21 mouse cellular contexts compared by ENCODE assay signal in the genomic region with DNA sequence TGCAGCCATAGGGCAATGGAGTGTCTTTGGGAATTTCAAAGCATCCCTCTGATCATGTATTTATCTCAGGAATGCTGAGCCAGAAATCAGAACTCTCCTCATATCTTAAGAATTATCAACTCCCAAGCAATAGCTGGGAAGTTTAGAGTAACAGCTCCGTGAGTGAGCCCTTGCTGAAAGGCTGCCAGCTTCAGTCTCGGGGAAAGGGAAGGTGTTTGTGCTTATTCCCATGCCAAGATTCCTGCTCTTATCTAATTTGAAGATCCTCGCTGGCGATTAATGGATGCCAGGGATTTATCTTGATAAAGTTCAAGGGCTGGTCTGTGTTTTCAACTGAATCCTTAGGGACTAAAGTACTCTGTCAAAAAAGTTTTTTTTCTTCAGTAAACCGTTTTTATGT.
DNase-seq lines count a peak whose midpoint lies in the region; ATAC-seq lines count a peak whose summit lies in the region.
"Had no signal": no experiment of that assay in that cellular context is flagged by ENCODE, and none has a peak within 500 bp of the region (broad histone marks: within the 10 kb centered on the region; RNA-seq: fewer than 3 reads in every experiment).

No protein-coding gene starts in this region.

- H3K9me3 ChIP-seq in kidney, embryonic 16.5 days (ENCODE audit: low read length) = no peaks in the 10 kb centered on the region
- H3K9me3 ChIP-seq: forebrain, embryonic 13.5 days; heart, embryonic 13.5 days; limb, embryonic 15.5 days; midbrain, embryonic 13.5 days; neural tube, embryonic 12.5 days; stomach, embryonic 15.5 days had no signal

- peak; percentile 14 for DNase-seq in kidney, adult 9 months
- DNase-seq in adrenal gland, adult (ENCODE audit: inconsistent age in 2 of 2, low spot score in 1 of 2) = peak; percentile 67 to 86
- peak; percentile 55 to 64 for DNase-seq in adrenal gland, postnatal 36 days
- peak; percentile 2 for DNase-seq in telencephalon, adult 2 months (ENCODE audit: low read depth, low spot score)
- DNase-seq in spleen, postnatal 36 days (ENCODE audit: low spot score in 2 of 2) = no peak
- DNase-seq in testis, postnatal 10 days (ENCODE audit: low spot score) = no peak
- DNase-seq: heart, adult 18-20 months; layer of hippocampus, postnatal 36 days; liver, postnatal 0 days; right cerebral cortex, postnatal 25 days had no signal

- H3K4me1 ChIP-seq in kidney, embryonic 16.5 days (ENCODE audit: insufficient read depth, low read length) = no peaks in the 10 kb centered on the region
- H3K4me1 ChIP-seq: forebrain, embryonic 13.5 days; limb, embryonic 15.5 days; midbrain, embryonic 13.5 days; neural tube, embryonic 12.5 days; stomach, embryonic 15.5 days had no signal

- 67% methylated on average over 5 of the region's 5 CpGs for WGBS in kidney, embryonic 16.5 days

- H3K4me2 ChIP-seq in kidney, embryonic 16.5 days (replicated peaks; ENCODE audit: low read depth, low read length) = no peak overlapping the region
- H3K4me2 ChIP-seq: forebrain, embryonic 13.5 days; heart, embryonic 13.5 days; hindbrain, embryonic 14.5 days; limb, embryonic 15.5 days; midbrain, embryonic 13.5 days; neural tube, embryonic 12.5 days; stomach, embryonic 15.5 days had no signal

- no peak overlapping the region for H3K27ac ChIP-seq in kidney, embryonic 16.5 days (ENCODE audit: low read length)
- H3K27ac ChIP-seq: forebrain, embryonic 13.5 days; heart, embryonic 13.5 days; hindbrain, embryonic 14.5 days; kidney, postnatal 0 days; limb, embryonic 15.5 days; midbrain, embryonic 13.5 days; neural tube, embryonic 12.5 days; stomach, embryonic 15.5 days had no signal

- no peak overlapping the region for H3K4me3 ChIP-seq in kidney, embryonic 16.5 days (ENCODE audit: low read length)
- H3K4me3 ChIP-seq: forebrain, embryonic 13.5 days; heart, embryonic 13.5 days; limb, embryonic 15.5 days; midbrain, embryonic 13.5 days; neural tube, embryonic 12.5 days; stomach, embryonic 15.5 days had no signal

- no peaks in the 10 kb centered on the region for H3K27me3 ChIP-seq in kidney, embryonic 16.5 days (ENCODE audit: insufficient read depth, low read length)
- H3K27me3 ChIP-seq: CH12.LX; forebrain, embryonic 13.5 days; heart, embryonic 13.5 days; limb, embryonic 15.5 days; midbrain, embryonic 13.5 days; neural tube, embryonic 12.5 days; stomach, embryonic 15.5 days had no signal

- H3K36me3 ChIP-seq in kidney, embryonic 16.5 days (ENCODE audit: insufficient read depth, low read length) = 0 out of 2 replicates have a peak, but pooled peaks cover 2% of the 10 kb centered on the region
- H3K36me3 ChIP-seq: heart, embryonic 13.5 days; limb, embryonic 15.5 days; midbrain, embryonic 13.5 days; neural tube, embryonic 12.5 days; stomach, embryonic 15.5 days had no signal

- ATAC-seq in kidney, embryonic 16.5 days (ENCODE audit: low FRiP score, low TSS enrichment) = no peak
- ATAC-seq: forebrain, embryonic 13.5 days; intestine, embryonic 16.5 days; liver, postnatal 0 days; midbrain, embryonic 13.5 days had no signal

- no peak overlapping the region for H3K9ac ChIP-seq in kidney, embryonic 16.5 days (replicated peaks; ENCODE audit: low read length)
- H3K9ac ChIP-seq: forebrain, embryonic 13.5 days; heart, embryonic 13.5 days; hindbrain, embryonic 14.5 days; limb, embryonic 15.5 days; liver, postnatal 0 days; midbrain, embryonic 13.5 days; neural tube, embryonic 12.5 days; stomach, embryonic 15.5 days had no signal

Comparison
In these comparisons a context has a peak if more than half of its experiments do, and no peak if none do; other contexts are left out.
1. DNase-seq: peak in kidney, adult 9 months (single experiment), adrenal gland, adult (2 of 2), adrenal gland, postnatal 36 days (2 of 2) and telencephalon, adult 2 months (single experiment); none in spleen, postnatal 36 days (0 of 2) and testis, postnatal 10 days (single experiment).